Mouse (Mus musculus): ENCODE measurements around the gene Scrn3. TPM values are rescaled to one million over a fixed set of nuclear protein-coding genes. Genes with fewer than 3 reads are reported as not detected.

The Scrn3 gene
- total and polyA plus RNA-seq, 3 experiments = 2.8 to 53.1 (median 42.1) TPM

DNA sequence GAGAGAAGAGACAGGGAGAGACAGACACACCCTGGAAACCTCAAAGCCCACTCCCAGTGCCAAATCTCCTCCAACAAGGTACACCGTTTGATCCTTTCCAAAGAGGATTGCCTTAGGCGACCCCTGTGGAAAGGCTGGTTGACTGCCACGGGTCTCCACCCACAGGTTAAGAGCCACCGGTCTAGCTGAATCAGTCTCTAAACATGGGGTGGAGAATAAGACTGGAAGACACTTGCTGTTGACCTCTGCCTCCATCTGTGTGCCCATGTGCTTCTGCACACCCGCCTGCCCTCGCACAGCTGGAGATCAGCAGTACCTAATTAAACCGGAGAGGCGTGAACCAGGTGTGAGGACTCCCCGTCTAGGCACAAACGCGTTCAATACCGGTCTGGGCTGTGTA, 10.6 kb downstream of the Scrn3 start:
- Histone ChIP-seq H3K36me3 (replicated peaks) (peaks cover 57% of the 10 kb centered on the region), H3K4me3 (ENCODE audit: low read depth, low read length) (no peak overlapping the region), H3K4me1 (ENCODE audit: insufficient read depth, low read depth, low read length) (no peaks in the 10 kb centered on the region), H3K9me3 (replicated peaks) (no peaks in the 10 kb centered on the region), H3K27me3 (ENCODE audit: insufficient read depth, low read length) (no peaks in the 10 kb centered on the region)
- ATAC-seq (ENCODE audit: extremely low read depth, insufficient number of reproducible peaks, low FRiP score, poor library complexity, severe bottlenecking) (no peak), DNase-seq (ENCODE audit: low spot score) (no peak)
- no peak for TF ChIP-seq CTCF (IDR thresholded peaks at IDR 0.05; ENCODE audit: low read depth, low read length)
- TF ChIP-seq TAL1 (conservative IDR thresholded peaks at IDR 0.05; ENCODE audit: low read depth, low read length) = no peak
- no peak for TF ChIP-seq GATA1 (IDR thresholded peaks at IDR 0.05; ENCODE audit: borderline replicate concordance, low read length)
- TF ChIP-seq POLR2AphosphoS5 (IDR thresholded peaks at IDR 0.05; ENCODE audit: insufficient replicate concordance, low read depth, low read length) = no peak
- no peak for TF ChIP-seq GATA2 (IDR thresholded peaks at IDR 0.05; ENCODE audit: borderline replicate concordance, low read depth, low read length)

DNA sequence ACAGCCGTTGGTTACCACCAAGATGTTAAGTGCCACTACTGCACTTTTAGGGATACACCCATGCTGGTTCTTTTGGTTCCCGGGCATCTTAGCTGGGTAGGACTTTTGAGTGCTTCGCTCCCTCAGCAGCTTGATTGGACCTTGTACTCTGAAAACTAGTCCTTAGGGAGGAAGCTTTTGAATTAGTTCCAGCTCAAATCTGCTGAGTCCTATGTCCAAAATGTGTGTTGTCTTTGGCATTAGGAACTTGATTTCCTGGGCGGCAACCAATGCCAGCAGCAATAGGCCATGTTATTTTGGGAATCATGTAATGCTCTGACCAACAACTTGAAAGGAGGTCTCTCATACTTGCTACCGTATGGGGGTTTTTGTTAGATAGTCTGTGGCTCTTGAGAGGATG, 13.5 kb downstream of the Scrn3 start:
- H3K4me1 ChIP-seq (ENCODE audit: insufficient read depth, low read depth, low read length) = no peaks in the 10 kb centered on the region
- no peak for ATAC-seq (ENCODE audit: extremely low read depth, insufficient number of reproducible peaks, low FRiP score, poor library complexity, severe bottlenecking)
- DNase-seq (ENCODE audit: low spot score) = no peak
- TF ChIP-seq GATA2 (IDR thresholded peaks at IDR 0.05; ENCODE audit: borderline replicate concordance, low read depth, low read length) = no peak
- no peak for TF ChIP-seq GATA1 (IDR thresholded peaks at IDR 0.05; ENCODE audit: borderline replicate concordance, low read length)
- TF ChIP-seq POLR2AphosphoS5 (IDR thresholded peaks at IDR 0.05; ENCODE audit: insufficient replicate concordance, low read depth, low read length) = no peak
- TF ChIP-seq TAL1 (conservative IDR thresholded peaks at IDR 0.05; ENCODE audit: low read depth, low read length) = no peak
- no peaks in the 10 kb centered on the region for H3K27me3 ChIP-seq (ENCODE audit: insufficient read depth, low read length)
- H3K9me3 ChIP-seq (replicated peaks) = no peaks in the 10 kb centered on the region
- H3K36me3 ChIP-seq (replicated peaks) = peaks cover 50% of the 10 kb centered on the region
- no peak overlapping the region for H3K4me3 ChIP-seq (ENCODE audit: low read depth, low read length)

DNA sequence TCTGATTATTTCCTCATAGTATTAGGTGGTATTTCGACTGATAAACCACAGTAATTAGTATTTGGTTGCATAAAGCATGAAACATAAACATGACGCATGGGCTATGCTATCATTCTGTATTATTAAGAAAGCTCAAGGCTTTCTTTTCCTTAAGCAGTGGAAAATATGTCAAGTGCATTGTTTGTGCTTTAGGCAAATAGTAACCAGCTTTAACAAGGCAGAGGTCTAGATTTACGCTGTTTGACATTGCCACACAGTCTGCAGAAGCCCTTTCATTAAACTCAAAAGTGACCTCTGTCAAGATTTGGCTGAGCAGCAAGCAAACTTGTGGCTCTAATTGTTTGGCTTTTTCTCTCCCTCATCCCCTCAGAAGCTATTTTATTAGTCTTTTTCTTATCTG, 23.5 kb downstream of the Scrn3 start:
- TF ChIP-seq POLR2AphosphoS5 (IDR thresholded peaks at IDR 0.05; ENCODE audit: insufficient replicate concordance, low read depth, low read length) (no peak), TAL1 (conservative IDR thresholded peaks at IDR 0.05; ENCODE audit: low read depth, low read length) (no peak), CTCF (IDR thresholded peaks at IDR 0.05; ENCODE audit: low read depth, low read length) (no peak), GATA1 (IDR thresholded peaks at IDR 0.05; ENCODE audit: borderline replicate concordance, low read length) (no peak), GATA2 (IDR thresholded peaks at IDR 0.05; ENCODE audit: borderline replicate concordance, low read depth, low read length) (no peak)
- DNase-seq (ENCODE audit: low spot score) (no peak), ATAC-seq (ENCODE audit: extremely low read depth, insufficient number of reproducible peaks, low FRiP score, poor library complexity, severe bottlenecking) (no peak)
- Histone ChIP-seq H3K36me3 (replicated peaks) (peaks cover 23% of the 10 kb centered on the region), H3K4me3 (ENCODE audit: low read depth, low read length) (no peak overlapping the region), H3K27me3 (ENCODE audit: insufficient read depth, low read length) (no peaks in the 10 kb centered on the region), H3K9me3 (replicated peaks) (no peaks in the 10 kb centered on the region), H3K4me1 (ENCODE audit: insufficient read depth, low read depth, low read length) (no peaks in the 10 kb centered on the region)

DNA sequence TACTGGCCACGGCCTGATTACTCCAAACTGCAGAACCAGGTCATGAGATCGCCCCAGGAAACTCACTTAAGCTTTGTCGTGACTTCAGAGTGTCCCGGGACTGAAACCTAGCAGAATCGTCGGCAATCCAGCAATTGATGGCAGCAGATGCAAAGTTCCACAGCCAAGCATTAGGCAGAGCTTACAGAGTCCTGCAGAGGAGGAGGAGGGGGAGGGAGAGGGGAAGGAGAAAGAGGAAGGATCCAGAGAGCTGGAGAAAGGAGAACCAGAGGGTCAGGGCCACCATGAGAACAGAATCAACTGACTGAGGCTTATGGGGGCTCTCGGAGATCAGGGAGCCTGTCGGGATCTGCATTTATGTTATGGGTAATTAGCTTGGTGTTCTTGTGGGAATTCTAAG, 26.0 kb downstream of the Scrn3 start:
- ATAC-seq (ENCODE audit: extremely low read depth, insufficient number of reproducible peaks, low FRiP score, poor library complexity, severe bottlenecking) = no peak
- H3K4me1 ChIP-seq (ENCODE audit: insufficient read depth, low read depth, low read length) = no peaks in the 10 kb centered on the region

DNA sequence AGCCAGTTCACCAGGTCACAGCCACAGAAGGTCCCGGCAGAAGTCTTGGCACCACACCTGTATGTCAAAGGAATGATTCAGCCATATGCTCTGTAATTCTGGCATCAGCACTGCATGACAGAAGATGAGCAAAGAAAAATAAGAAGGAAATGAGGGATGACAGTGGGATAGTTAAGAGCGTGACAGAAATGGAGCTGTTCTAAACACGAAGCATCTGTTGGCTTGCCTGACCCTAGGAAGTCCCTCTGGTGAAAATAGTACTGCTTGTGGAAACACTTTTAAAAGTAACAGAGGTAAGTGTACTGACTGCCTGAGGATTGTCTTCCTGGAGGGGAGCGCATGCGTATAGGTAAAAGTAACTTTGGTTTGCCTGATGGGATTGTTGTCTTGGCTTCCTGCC, 31.3 kb downstream of the Scrn3 start:
- H3K9me3 ChIP-seq (replicated peaks) = no peaks in the 10 kb centered on the region
- no peaks in the 10 kb centered on the region for H3K27me3 ChIP-seq (ENCODE audit: insufficient read depth, low read length)
- no peak overlapping the region for H3K4me3 ChIP-seq (ENCODE audit: low read depth, low read length)
- no peak for DNase-seq (ENCODE audit: low spot score)
- no peaks in the 10 kb centered on the region for H3K4me1 ChIP-seq (ENCODE audit: insufficient read depth, low read depth, low read length)
- no peak for TF ChIP-seq POLR2AphosphoS5 (IDR thresholded peaks at IDR 0.05; ENCODE audit: insufficient replicate concordance, low read depth, low read length)
- TF ChIP-seq GATA2 (IDR thresholded peaks at IDR 0.05; ENCODE audit: borderline replicate concordance, low read depth, low read length) = no peak
- TF ChIP-seq GATA1 (IDR thresholded peaks at IDR 0.05; ENCODE audit: borderline replicate concordance, low read length) = no peak
- no peak for TF ChIP-seq CTCF (IDR thresholded peaks at IDR 0.05; ENCODE audit: low read depth, low read length)
- TF ChIP-seq TAL1 (conservative IDR thresholded peaks at IDR 0.05; ENCODE audit: low read depth, low read length) = no peak
- peaks cover 24% of the 10 kb centered on the region for H3K36me3 ChIP-seq (replicated peaks)
- no peak for ATAC-seq (ENCODE audit: extremely low read depth, insufficient number of reproducible peaks, low FRiP score, poor library complexity, severe bottlenecking)

More for the DNA sequence above, 26.0 kb downstream of the Scrn3 start:
- Histone ChIP-seq H3K4me3 (ENCODE audit: low read depth, low read length) (no peak overlapping the region), H3K27me3 (ENCODE audit: insufficient read depth, low read length) (no peaks in the 10 kb centered on the region), H3K9me3 (replicated peaks) (no peaks in the 10 kb centered on the region), H3K36me3 (replicated peaks) (peaks cover 15% of the 10 kb centered on the region)
- TF ChIP-seq GATA2 (IDR thresholded peaks at IDR 0.05; ENCODE audit: borderline replicate concordance, low read depth, low read length) = no peak
- TF ChIP-seq CTCF (IDR thresholded peaks at IDR 0.05; ENCODE audit: low read depth, low read length) = no peak
- TF ChIP-seq POLR2AphosphoS5 (IDR thresholded peaks at IDR 0.05; ENCODE audit: insufficient replicate concordance, low read depth, low read length) = no peak
- TF ChIP-seq GATA1 (IDR thresholded peaks at IDR 0.05; ENCODE audit: borderline replicate concordance, low read length) = no peak
- no peak for TF ChIP-seq TAL1 (conservative IDR thresholded peaks at IDR 0.05; ENCODE audit: low read depth, low read length)
- no peak for DNase-seq (ENCODE audit: low spot score)

DNA sequence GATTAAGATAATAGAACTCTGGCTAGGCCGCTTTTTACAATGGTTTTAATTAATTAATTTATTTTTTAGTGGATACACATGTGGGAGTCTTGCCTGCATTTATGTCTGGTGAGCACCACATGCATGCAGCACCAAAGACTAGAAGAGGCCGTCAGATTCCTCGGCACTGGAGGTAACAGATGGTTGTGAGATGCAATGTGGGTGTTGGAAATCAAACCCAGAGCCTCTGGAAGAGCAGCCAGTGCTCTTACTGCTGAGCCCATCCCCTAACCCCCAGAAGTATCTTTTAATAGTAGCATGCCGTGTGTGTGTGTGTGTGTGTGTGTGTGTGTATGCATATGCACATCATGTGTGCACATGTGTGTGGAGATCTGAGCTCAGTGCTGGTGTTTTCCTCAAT, 32.8 kb downstream of the Scrn3 start:
- DNase-seq (ENCODE audit: low spot score) = no peak
- TF ChIP-seq TAL1 (conservative IDR thresholded peaks at IDR 0.05; ENCODE audit: low read depth, low read length) (no peak), CTCF (IDR thresholded peaks at IDR 0.05; ENCODE audit: low read depth, low read length) (no peak), POLR2AphosphoS5 (IDR thresholded peaks at IDR 0.05; ENCODE audit: insufficient replicate concordance, low read depth, low read length) (no peak), GATA1 (IDR thresholded peaks at IDR 0.05; ENCODE audit: borderline replicate concordance, low read length) (no peak), GATA2 (IDR thresholded peaks at IDR 0.05; ENCODE audit: borderline replicate concordance, low read depth, low read length) (no peak)
- Histone ChIP-seq H3K9me3 (replicated peaks) (no peaks in the 10 kb centered on the region), H3K27me3 (ENCODE audit: insufficient read depth, low read length) (no peaks in the 10 kb centered on the region), H3K4me1 (ENCODE audit: insufficient read depth, low read depth, low read length) (no peaks in the 10 kb centered on the region), H3K36me3 (replicated peaks) (peaks cover 30% of the 10 kb centered on the region), H3K4me3 (ENCODE audit: low read depth, low read length) (no peak overlapping the region)
- ATAC-seq (ENCODE audit: extremely low read depth, insufficient number of reproducible peaks, low FRiP score, poor library complexity, severe bottlenecking) = no peak

Data from G1E (cell line).